Mouse (Mus musculus): ENCODE measurements at regions not wholly inside any gene's neighbourhood (a gene's known extent, or its start where the extent isn't known, plus 50 kb on each side); places are given as distances from the start of the nearest gene placed in this dataset.

DNA sequence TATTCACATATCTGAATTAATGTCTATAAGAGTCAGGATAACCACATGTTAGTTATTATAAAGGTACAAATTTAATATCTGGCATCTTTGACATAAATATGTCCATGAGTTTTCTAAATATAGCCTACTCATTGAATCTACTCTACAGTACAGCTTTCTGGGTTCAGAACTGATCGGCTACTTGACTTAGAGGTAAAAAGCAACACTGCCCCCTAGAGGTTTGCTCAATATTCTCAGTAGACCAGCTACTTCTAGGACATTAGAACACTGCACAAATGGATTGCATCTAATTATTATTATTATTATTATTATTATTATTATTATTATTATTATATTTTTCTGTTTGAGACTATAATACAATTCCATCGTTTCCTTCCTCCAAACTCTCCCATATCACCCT is 418.8 kb upstream of the Tpm3-rs7 start:
- peak; percentile 5 for DNase-seq (ENCODE audit: low spot score)

DNA sequence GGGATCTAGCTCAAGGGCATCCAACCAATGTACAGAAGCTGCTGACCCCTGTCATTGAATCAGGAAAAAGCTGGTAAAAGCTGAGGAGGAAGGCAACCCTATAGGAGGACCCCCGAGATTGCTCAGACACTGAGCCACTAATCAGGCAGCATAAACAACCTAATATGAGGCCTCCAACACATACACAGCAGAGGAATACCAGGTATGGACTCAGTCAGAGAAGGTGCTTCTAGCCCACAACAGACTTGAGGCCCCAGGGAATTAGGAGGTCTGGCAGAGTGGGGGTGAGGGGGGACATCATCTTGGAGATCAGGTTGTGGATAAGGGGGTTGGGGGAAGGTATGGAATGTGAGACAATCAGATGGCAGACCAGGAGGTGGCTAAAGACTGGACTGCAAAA is 413.2 kb upstream of the Tpm3-rs7 start:
- DNase-seq (ENCODE audit: low spot score), result no peak

DNA sequence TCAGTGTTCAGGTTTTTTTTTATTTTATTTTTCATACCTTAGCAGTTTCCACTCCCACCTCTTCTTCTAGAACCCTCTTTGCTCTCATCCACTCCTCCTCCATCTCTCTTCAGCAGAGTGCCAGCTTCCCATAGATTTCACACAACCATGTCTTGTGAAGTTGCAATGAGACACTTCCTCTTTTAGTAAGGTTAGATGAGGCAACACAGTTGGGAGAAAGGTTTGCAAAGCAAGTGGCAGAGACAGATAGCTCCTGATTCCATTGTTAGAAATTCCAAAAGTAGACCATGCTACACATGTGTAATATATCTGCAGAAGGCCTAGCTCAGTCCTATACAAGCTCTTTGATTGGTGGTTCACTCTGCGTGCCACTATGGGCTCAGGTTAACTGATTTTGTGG is 397.3 kb upstream of the Tpm3-rs7 start:
- DNase-seq (ENCODE audit: low spot score), result no peak

Data from MN1 (cell line).